Mouse (Mus musculus): ENCODE data around the gene Unc13a.
A peak's percentile ranks its signal among the peaks of the same experiment; 100 is the strongest.

The Unc13a gene

DNA sequence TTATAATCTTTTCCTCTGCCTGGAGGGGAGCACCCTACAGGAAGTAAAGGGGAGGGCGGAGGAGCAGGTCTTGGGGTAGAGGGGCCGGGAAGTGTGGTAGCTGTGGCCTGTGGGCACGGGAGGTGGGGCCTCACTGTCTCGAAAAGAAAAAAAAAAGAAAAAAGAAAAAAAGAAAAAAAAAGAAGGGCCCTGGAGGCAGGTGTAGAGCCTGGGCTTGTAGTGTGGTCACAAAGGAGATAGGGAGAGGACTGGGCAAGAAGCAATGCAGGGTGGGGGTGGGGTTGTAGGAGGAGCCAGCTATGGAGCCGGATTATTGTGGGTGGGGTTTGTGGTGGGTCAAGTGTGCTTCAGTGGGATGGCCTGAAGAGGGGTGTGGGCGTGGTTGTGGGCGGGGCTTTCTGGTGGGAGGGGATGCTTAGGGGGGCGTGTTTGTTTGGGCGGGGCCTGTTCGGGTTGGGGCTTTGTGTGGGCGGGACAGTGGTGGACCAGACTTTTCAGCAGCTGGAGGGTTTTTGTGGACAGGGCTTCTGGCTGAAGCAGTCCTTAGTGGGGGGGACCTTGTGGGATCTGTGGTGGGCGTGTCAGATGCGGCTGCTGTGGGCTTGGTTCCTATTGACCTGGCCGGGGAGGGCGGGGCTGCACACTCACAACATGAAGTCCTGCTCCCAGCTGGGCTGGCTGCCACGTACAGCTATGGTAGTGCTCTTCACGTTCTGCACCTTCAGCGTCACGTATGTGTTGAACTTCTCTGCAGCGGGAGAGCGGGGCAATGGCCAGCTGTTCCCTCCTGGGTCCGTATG is 6.0 kb downstream of the Unc13a start:
- DNase-seq = peak; percentile 70 to 75

DNA sequence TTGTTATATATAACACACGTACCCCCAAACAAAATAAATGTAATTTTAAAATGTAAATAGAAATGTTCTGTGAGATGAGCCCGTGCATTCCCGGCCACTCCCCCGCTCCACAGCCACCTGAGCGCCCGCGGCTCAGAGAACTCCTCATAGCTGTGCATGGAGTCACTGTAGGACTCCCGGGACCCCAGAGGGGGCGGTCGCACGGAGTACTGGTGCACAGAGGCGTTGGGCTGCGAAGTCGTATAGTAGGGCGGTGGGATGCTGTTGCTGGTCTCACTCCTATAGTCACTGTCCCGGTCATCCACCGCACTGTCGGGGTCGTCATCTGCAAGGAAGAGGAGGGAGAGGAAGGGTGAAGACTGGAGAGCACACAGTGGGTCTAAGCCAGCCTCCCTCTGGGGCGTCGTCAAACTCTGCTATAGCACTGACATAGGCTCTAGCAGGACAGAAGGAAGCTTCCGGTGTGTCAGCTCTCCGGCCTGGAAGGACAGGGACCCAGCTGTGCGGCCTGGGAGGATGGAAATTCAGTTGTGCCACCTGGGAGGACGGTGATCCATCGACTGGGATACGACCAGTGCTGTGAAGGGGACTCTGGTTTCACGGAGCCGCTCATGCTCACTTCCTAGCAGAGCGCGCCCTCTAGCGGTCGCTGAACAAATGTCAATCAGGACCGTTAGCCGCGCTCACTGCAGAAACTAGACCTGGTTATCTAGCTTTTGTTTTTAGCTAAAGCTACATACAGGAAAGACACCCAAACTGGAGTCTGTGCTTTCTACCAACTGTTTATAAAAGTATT is 11.0 kb downstream of the Unc13a start:
- DNase-seq = peak; percentile 85 to 91

DNA sequence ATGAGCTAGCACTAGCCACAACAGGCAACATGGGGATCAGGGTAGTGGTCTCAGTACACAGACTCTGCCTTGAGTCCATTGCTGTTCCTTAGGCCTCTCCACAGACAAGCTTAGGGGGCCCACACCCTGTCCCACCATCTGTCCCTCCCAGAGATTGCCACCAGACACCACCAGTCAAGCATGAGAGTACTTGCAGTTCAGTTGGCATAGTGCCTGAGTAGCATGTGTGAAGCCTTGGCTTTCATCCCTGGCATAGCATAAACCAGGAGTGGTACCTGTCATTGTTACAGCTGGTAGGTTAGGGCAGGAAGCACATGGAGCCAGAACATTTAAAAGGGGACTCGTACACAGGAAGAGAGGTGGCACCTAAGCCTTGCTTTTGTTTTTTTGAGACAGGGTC is 11.8 kb downstream of the Unc13a start:
- no peak for DNase-seq

DNA sequence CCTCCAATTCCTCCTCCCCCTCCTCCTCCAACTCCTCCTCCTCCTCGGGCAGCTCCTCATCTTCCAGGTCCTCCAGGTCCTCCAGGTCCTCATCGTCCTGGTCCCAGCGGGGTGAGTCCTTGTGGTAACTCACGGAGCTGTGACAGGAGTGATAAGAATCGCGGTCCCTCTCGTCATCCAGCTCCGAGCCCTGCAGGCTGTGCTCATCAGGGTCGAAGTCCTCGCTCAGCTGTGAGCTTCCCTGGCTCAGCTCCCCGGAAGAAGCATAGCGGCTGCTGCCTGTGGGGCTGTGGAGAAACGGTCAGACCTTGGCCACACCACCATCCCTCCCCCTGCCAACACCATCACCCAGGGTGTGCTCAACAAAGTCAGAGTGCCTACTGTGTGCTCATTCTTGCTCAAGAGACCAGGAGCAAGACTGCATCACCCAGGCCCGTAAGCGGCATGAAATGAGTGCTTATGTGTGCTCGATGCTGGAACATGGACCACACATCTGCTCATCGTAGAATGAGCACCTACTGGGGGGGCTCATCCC is 13.0 kb downstream of the Unc13a start:
- DNase-seq = peak; percentile 31 to 46

DNA sequence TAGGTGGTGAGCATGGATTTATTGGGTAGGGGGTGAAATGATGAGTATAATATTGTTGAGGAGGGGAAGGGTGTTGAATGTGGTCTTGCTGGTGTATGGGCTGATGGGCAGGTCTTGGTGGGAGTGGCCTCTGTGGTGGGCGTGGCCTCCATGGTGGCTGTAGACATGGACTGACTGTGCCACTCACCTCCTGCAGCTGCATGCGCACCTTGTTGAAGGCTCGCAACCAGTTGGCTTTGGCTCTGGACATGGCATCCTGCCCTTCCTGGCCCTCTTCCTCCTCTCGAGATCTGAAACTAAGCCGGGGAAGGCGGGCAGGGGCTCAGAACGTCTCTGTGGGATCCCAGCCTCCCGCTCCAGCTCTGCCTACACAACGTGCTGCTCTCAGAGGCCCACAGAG is 13.7 kb downstream of the Unc13a start:
- DNase-seq = no peak

DNA sequence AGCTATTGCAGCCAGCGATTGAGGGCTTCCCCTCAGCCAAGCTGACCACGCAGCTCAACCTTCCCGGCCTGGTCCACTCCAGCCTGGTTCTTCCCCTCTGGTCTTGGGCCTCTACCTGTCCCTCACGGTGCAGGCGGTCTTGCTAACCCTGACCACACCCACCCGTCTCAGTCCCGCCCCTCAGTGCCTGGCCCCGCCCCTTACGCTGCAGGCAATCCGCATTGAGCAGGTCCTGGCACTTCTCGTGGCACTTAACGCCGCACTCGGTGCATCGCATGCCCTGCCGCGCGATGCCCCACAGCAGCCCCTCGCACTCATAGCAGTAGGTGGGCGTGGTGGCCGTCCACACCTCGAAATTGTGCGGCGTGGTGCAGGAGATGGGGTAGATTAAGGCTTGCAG is 17.0 kb downstream of the Unc13a start:
- DNase-seq = peak; percentile 36 to 48

DNA sequence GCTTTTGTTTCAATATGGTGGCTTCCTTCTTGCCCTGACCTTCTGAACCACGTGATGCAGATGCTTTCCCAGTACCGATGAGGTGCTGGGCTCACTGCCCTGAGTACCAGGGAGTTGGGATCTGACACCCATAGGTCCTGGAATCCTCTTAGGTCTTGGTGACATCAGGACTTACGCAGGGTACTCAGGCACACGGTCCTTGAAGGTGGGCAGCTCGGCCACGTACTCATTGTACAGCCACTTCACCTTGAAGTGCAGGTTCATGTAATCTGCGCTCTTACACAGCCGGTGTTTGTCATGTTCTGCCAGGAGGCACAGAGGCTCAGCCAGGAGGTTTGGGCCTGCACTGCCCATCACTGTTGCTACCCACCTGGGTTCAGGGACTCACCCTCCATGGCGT is 26.0 kb downstream of the Unc13a start:
- no peak for DNase-seq

DNA sequence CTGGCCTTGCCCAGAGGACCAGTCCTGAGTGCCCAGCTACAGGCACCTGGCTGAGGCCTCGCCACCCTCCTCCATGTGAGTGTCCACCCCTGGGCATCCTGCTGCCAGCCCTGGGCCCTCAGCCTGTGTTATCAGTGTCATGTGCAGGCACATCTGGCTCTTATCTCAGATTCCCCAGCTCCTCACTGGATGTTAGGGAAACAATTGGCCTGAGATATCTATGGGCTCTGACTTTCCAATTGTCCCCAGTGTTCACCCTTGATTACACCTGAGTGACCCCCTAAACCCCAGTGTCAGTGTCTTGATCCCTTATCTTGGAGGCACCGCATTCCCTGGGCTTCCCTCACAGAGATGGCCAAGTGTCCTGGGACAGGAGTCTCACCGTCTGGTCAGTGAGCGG is 32.2 kb downstream of the Unc13a start:
- no peak for DNase-seq

DNA sequence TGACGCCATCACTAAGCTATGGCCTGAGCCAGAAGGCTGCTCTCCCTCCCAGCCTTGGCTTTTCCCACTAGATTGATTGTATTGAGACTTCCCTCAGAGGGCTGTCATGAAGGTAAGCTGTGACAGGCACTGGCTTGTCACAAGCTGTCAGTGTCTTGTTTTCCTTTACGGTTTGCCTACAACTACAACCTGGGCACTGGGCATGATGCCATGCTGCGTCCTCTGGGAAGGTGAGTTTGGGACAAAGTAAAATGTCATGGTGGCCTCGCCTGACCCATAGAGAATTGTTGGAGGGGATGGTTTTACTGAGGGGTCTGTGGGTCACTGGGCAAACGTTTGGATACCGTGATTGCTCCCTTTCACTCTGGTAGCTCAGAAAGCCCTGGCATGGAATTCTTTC is 33.2 kb downstream of the Unc13a start:
- DNase-seq = no peak

DNA sequence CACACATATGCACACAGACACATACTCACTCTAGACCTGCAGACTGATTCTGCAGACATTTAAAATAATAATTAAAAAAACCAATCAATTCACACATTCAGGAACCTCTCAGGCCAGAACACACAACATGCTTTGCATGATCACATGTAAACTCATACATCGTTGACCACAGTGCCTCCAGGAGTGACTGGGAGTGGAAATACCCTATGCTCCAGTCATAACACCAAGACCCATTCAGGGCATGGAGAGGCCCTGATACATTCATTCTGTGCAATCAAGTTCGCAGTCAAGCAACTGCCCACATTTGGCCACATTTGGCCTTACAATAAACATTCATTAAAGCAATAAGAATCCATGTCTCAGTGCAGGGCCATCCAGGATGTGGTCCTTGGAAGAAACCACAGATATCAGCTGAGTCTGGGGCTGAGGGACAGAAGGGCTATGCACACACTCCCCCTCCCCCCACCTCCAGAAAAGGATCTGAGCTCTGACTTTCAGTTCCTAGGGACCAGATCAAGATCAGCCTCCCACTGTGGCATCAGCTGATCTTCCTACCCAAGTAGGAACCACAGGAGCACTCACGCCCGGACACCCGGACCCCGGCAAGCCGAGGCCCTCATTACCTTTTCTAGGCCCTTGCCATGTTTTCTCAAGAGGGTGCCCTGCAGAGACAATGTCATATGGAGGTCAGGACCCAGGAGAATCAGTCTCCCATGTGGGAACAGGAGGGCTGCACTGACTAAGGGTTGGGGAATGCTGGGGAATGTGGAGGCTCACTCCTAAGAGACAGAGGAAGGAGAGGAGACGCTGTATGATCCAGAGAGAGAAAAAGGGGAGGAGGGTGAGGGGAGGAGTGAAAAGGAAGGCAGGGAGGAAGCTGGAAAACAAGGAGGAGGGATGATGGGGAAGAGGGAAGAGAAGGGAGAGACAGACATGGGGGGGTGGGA is 34.1 kb downstream of the Unc13a start:
- DNase-seq = no peak

DNA sequence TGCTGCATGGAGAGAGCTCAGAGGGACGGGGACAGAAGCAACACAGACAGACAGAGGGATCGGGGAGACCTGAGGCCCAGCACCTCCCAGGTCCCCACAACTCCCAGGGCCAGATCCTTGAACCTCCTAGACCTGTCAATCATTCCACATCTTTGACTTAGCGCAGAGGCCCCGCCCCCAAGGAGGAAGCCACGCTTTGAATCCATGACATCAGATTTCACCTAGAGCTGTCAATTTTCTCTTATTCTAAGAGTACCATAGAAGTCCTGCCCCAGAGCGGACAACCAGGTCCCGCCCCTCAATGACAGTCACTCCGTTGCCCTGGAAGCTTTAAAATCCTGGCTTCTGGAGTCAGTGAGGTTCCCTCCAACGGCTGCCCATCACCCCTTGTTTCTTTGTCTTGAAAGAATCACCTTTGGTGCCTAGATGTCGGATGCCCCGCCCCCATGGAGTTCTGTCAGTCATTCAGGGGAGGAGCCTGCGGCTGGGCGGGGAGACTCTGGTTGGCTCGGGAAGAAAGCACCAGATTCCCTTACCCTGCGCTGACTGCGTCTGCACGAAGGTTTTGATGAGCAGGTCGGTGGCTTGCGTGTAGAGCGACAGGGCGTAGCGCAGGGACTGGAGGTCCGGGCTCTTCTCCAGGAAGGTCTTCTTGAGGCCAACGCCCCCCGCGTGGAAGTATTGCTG is 37.4 kb downstream of the Unc13a start:
- DNase-seq = peak; percentile 75 to 77

DNA sequence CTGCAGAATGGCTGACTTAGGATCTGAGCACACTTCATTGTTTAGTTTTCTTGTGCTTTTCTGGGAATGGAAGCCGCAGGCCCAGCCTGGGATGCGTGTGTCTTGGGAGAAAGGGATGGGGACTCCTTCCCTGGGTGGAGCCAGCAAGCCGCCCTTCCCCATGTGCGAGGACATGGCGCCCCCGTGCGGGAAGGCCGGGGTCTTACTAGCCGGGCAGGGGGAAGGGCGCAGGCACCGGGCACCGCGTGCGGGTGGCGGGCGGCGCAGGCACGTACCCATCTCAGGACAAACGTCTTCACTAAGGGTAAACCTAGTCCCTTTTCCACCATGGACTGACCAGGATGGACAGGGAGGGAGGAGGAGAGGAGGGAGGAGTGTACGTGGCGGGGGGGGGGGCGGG is 38.4 kb downstream of the Unc13a start:
- DNase-seq = peak; percentile 54 to 62

DNA sequence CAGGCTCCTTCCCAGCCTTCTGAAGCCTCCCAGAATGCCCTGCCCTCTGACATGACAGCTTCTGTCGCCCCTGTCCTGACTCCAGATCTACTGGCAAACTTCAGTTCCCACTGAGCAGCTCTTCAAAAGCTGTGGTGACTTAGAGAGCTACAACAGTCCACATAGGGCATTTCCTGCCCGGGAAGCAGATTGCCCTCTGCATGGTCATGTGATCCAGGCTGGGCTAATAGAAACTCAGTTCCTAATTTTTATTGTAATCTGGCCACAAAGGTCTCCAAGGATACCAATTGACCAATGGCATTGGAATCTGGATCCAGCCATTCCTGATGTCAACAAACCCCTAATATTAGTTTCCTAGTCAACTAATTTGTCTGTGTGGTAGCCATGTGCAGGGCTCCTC is 39.7 kb downstream of the Unc13a start:
- no peak for DNase-seq

DNA sequence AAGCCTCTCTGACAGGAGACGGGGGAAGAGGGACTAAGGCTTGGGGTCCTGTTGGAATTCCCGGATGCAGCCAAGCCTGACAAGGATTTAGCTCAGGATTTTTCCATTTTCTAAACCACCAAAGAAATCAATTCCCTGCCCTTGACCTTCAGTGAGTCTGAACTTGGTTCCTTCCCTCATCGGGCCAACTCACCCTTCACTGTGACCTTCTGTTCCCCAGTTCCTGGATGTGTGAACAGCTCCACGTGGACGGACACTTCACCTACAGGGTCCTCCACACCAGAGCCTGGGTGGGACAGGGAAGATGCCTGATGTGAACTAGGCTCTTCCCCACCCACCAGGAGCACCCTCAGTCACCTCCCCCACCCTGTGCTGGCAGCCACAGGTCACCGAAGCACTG is 40.8 kb downstream of the Unc13a start:
- DNase-seq = no peak

DNA sequence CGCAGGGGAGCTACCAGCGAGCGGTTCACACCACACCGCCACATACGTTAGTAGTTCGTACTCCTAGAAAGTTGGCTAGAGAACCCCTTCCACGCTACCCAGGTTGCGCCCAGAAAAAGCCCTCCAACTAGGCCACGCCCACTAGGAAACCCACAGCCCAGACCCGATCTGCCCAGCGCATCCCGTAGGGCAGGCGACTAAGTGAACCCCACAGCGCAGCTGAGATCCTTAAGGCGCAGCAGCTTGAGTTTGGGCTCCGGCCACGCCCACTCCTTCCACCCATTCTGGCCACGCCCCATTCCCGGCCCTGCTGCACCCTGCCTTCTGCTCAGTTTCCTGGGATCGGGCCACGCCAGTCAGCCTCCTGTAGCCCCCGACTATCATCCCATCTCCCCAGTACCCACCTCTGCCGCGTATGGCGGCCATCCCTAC is 41.8 kb downstream of the Unc13a start:
- peak; percentile 70 to 74 for DNase-seq

DNA sequence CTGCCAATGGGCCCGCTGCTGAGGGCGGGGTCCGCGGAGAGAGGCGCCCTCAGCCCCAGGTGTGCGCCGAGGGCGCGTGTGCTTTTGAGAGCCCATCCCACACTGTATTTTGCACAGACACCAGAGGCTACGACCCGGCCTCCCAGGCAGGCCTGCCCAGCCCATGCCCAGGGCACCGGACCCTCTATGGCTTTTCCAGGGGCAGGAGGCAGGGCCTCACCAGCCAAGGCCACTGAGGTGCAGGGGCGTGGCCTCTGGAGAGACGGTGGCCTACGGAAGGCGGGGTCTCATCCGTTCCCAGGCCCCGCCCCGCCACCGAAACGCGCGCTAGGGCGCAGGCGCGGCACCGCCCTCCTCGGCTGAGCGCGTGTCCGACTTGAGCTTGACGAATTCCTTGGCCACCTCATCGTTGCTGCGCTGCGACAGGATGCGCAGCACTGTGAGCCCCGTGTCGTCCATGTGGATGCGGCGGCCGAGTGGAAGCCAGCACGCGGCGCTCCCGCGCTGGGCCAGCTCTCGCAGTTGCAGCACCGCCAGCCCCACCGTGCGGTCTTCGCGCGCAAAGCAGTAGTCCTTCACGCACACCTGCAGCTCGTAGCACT is 42.4 kb downstream of the Unc13a start:
- DNase-seq = peak; percentile 93 to 94

DNA sequence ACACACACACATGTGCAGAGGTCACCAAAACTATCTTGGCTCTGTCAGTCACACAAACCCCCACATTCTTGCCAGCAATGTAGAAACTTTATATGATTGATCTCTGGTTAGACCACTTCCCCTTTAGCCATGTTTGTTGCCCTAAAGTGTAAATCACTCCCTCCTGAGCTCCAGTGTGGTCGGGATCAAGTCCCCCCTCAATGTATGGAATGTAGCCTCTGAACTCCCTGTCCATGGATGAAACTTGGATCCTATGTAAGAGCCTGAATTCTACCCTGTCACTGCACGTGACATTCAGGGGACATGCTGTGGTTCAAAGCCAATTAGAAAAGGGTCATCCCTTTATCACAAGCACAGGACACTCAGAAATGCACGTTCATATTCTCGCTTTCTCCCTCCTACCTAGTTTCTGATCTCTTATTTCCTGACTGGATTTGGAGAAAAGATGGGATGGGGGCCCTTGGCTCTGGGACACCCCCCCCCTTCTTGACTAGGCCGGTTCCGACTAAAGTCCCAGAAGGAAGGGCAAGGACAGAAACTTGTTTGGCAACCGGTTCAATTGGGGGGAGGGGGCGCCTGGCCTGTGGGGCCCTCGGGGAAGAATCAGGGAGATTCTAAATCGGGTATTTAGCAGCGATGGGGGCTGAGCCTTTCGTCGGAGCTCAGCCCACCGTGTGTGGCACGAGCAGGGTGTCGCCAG is 43.0 kb downstream of the Unc13a start:
- DNase-seq = no peak

DNA sequence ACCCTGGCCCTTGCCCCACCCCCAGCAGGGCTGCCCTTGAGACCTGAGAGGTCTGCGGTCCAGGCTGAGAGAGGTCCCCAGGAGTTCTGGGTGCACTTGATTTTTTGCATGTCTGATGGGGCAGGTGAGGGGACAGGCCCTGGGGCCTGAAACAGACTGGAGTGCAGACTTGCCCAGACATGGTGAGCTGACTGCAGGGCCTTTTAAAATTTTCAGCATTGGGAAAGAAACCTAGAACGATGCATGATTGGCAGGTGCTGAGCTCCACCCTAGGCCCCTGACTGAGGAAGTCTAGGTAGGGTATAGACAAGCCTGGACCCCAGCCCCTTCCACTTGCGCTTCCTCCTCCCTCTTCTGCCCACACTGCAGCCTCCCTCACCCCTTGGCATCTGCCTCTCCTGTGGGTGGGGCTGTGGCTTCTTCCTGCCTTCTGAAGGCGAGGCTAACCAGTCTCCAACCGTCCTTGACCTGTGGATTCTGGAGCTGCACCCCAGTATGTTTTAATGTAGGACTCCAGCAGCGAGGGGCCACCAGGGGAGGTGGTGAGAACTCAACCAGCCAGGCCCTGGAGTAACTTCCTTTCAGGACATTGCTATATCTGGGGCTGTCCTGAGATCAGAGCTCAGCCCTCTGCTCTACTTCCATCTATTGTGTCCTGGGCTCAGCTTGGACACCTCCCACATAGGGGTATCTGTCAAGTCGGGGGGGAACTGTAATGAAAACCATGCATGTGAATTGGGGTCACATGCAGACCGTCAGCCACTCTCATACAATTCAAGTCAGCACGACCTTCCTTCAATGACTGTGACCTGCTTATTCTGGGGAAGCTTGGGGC is 44.1 kb downstream of the Unc13a start:
- no peak for DNase-seq

DNA sequence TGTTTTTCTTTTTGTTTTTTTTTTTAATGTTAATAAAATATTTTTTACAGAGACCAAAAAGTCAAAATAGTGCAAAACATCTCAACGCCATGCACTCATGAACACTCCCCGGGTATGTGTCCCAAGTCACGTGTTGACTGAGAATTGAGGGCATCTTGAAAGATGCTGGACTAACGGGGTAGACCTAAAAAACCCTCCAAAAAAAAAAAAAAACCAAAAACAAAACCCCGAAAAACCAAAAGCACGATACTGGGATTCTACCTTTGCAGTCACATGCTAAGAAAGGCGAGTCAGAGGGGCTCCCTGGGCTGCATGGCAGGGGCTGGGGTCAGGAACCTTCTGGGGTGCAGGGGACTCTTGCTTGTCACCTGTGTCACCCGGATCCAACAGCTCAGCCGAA is 44.8 kb downstream of the Unc13a start:
- DNase-seq = no peak

DNA sequence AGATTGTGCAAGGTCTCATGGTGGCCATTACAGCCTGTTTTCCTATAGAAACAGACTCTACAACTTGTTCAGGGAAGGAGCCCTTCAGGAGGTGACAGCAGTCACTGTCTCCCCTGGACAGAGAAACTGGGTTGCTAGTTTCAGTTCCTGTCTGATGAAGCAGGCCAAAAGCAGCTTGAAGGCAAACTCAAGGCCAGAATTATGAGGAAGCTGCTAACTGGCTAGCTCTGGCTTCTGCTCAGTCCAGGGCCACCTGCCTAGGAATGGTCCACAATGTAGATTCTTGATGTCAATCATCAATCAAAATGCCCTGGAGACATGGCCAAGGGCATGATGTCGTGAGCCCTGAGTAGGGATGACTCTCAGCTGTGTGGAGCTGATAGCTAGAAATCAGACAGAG is 46.5 kb downstream of the Unc13a start:
- no peak for DNase-seq
